Mouse (Mus musculus) small intestine, adult 2 months (tissue): ENCODE data around the gene Tnpo3.

Source experiments
- CTCF ChIP-seq: fragments of 200-500 bp; IDR thresholded peaks from 2 replicates; pipeline ENCODE4 v1.5.1; 2012; ENCODE audit warnings: low read depth, mild to moderate bottlenecking, control low read depth, inconsistent platforms, low read length, moderate library complexity, mixed read lengths; ENCODE audit not compliant: insufficient replicate concordance, insufficient read length; ENCODE audit errors: extremely low read depth
- POLR2A ChIP-seq: fragments of 200-500 bp; IDR thresholded peaks from 2 replicates; pipeline ENCODE4 v1.6.1; 2012; ENCODE audit warnings: low read depth, mild to moderate bottlenecking, control low read depth, inconsistent platforms, low read length, moderate library complexity

DNA sequence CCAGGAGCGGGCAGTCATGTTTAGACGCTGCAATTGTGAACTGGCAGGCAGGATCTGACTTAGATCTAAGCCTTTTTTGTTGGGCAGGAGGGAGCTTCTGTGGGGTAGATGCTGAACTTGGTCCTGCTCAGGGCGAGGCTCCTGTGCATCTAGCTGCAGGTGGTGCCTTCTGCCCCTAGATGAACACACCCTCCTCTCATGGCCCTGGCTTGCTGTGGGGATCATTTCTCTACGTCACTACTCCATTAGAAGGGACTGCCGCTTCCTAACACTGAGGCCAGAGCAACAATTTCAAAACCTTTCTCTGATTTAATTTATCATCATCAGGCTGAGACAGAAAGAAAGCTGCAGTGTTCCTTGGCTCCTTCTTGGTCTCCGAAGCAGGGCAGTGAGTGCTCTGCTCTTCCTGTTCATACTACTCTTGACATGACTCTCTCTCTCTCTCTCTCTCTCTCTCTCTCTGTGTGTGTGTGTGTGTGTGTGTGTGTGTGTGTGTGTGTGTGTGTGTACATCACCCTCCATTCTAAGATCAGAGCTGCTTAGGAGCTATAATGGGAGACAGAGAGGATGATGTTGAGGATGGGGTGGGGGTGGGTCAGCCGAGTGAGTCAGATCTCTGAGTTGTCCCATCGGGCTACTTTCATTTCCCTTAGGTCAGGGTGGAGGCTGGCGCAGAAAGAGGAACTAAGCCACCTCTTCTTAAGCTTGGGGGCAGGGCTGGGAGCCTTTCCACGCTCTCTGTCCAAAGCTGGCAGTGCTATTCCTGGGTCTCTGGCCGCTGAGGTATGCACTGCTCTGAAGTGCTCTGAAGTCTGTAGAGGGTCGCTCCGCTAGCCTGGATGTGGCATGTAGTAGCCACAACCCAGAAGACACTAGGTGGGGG is 80.9 kb downstream of the Tnpo3 start:
- TF ChIP-seq POLR2A (no peak), CTCF (no peak)
